Mouse (Mus musculus) midbrain, embryonic 15.5 days (tissue): Measurements from ENCODE around the gene Ercc1. TPM values are rescaled to one million over a fixed set of nuclear protein-coding genes. Genes with fewer than 3 reads are reported as not detected.

Experiments used
- ATAC-seq: fragments of 200-750 bp; cut with Nextera tagmentation; replicated peaks from 2 replicates; pipeline ENCODE4 v1.8.0; 2017; ENCODE audit warnings: moderate TSS enrichment
- H3K27ac ChIP-seq: fragments of 300-500 bp; sonication (generic); 2 replicates; pipeline ENCODE4 v1.5.1; 2015; ENCODE audit warnings: mild to moderate bottlenecking, inconsistent platforms
- H3K27me3 ChIP-seq: fragments of 300-500 bp; sonication (generic); replicated peaks from 2 replicates; pipeline ENCODE4 v1.6.1; 2015; ENCODE audit warnings: inconsistent platforms
- H3K36me3 ChIP-seq: fragments of 300-500 bp; sonication (generic); replicated peaks from 2 replicates; pipeline ENCODE4 v1.6.1; 2015; ENCODE audit warnings: inconsistent platforms
- H3K4me1 ChIP-seq: fragments of 300-500 bp; sonication (generic); 2 replicates; pipeline ENCODE4 v1.6.1; 2015; ENCODE audit warnings: inconsistent platforms
- H3K4me2 ChIP-seq: fragments of 300-500 bp; sonication (generic); 2 replicates; pipeline ENCODE4 v1.6.1; 2015; ENCODE audit warnings: inconsistent platforms, mild to moderate bottlenecking, moderate library complexity
- H3K4me3 ChIP-seq: fragments of 300-500 bp; sonication (generic); 2 replicates; pipeline ENCODE4 v1.5.1; 2015; ENCODE audit warnings: mild to moderate bottlenecking, inconsistent platforms
- H3K9ac ChIP-seq: fragments of 300-500 bp; sonication (generic); 2 replicates; pipeline ENCODE4 v1.6.1; 2015; ENCODE audit warnings: mild to moderate bottlenecking, inconsistent platforms
- H3K9me3 ChIP-seq: fragments of 300-500 bp; sonication (generic); 2 replicates; pipeline ENCODE4 v1.6.1; 2016; ENCODE audit warnings: inconsistent platforms
- WGBS: fragments of 180-500 bp; shearing (Covaris S2); methylation state at CpG from one replicate; pipeline ENCODE4 v1.1.7; 2015; ENCODE audit warnings: mixed read lengths; 5-methylcytosine and 5-hydroxymethylcytosine counted together
- polyA plus RNA-seq: library from polyadenylated mRNA; unstranded; fragments of >200 nt; fragmentation: Nextera tagmentation; extraction: Ambion mirVana; gene quantifications from 2 replicates; pipeline ENCODE4 v1.2.1, GENCODE M21; 2015

Gene Ercc1
- polyA plus RNA-seq, 1 experiment from 2014 or later: 83.3 TPM

- Histone ChIP-seq H3K27ac (peak overlapping the region; percentile 69), H3K9ac (peak overlapping the region; percentile 89), H3K9me3 (no peaks in the 10 kb centered on the region), H3K27me3 (no peaks in the 10 kb centered on the region), H3K4me3 (peak overlapping the region; percentile 97), H3K36me3 (peaks cover 10% of the 10 kb centered on the region), H3K4me2 (peak overlapping the region; percentile 90), H3K4me1 (peaks cover 21% of the 10 kb centered on the region)
- peak; percentile 67 for ATAC-seq
- WGBS: under 1% methylated on average over 35 of the region's 37 CpGs
Measured at GRCm38 (mm10) chr7:19382166-19382541, 37.6 kb downstream of the Ercc1 start.

- Histone ChIP-seq H3K27me3 (no peaks in the 10 kb centered on the region), H3K27ac (no peak overlapping the region), H3K9me3 (no peaks in the 10 kb centered on the region), H3K4me2 (no peak overlapping the region), H3K36me3 (peaks cover 19% of the 10 kb centered on the region), H3K4me1 (peaks cover 29% of the 10 kb centered on the region), H3K9ac (no peak overlapping the region), H3K4me3 (no peak overlapping the region)
- 91% methylated on average over 9 of the region's 9 CpGs for WGBS
- ATAC-seq: no peak
Measured at GRCm38 (mm10) chr7:19383708-19384107, 39.1 kb downstream of the Ercc1 start.

- ATAC-seq: peak; percentile 44; the same call in 1 of the 2 replicates
- peaks cover 62% of the 10 kb centered on the region for H3K36me3 ChIP-seq
- H3K9me3 ChIP-seq: no peaks in the 10 kb centered on the region
- WGBS: 44% methylated on average over 10 of the region's 10 CpGs
- H3K27me3 ChIP-seq: no peaks in the 10 kb centered on the region
- no peak overlapping the region for H3K4me2 ChIP-seq
- H3K27ac ChIP-seq: peak overlapping the region; percentile 64
- H3K4me3 ChIP-seq: no peak overlapping the region
- H3K4me1 ChIP-seq: peaks cover 17% of the 10 kb centered on the region
- H3K9ac ChIP-seq: no peak overlapping the region; the same call in 1 of the 2 replicates
Measured at GRCm38 (mm10) chr7:19388699-19389413, 44.3 kb downstream of the Ercc1 start.

GRCm38 (mm10) chr7:19394484-19394883 lies 49.9 kb downstream of the Ercc1 start:
- no peaks in the 10 kb centered on the region for H3K4me1 ChIP-seq
- ATAC-seq: no peak
- 91% methylated on average over 8 of the region's 8 CpGs for WGBS

GRCm38 (mm10) chr7:19399496-19400280 lies 55.1 kb downstream of the Ercc1 start:
- Histone ChIP-seq H3K9ac (no peak overlapping the region), H3K36me3 (peaks cover 6% of the 10 kb centered on the region; the same call in 1 of the 2 replicates), H3K27me3 (peaks cover 35% of the 10 kb centered on the region), H3K4me2 (peak overlapping the region; percentile 43), H3K4me1 (peaks cover 14% of the 10 kb centered on the region), H3K4me3 (peak overlapping the region; percentile 15; the same call in 1 of the 2 replicates), H3K27ac (no peak overlapping the region), H3K9me3 (no peaks in the 10 kb centered on the region)
- 2% methylated on average over 25 of the region's 27 CpGs for WGBS
- ATAC-seq: no peak; the same call in 1 of the 2 replicates

More at GRCm38 (mm10) chr7:19394484-19394883, 49.9 kb downstream of the Ercc1 start:
- peaks cover 4% of the 10 kb centered on the region; the same call in 1 of the 2 replicates for H3K27me3 ChIP-seq
- peaks cover 51% of the 10 kb centered on the region for H3K36me3 ChIP-seq
- H3K4me3 ChIP-seq: no peak overlapping the region
- H3K9me3 ChIP-seq: no peaks in the 10 kb centered on the region
- H3K9ac ChIP-seq: no peak overlapping the region
- H3K27ac ChIP-seq: no peak overlapping the region
- H3K4me2 ChIP-seq: no peak overlapping the region

- Histone ChIP-seq H3K4me2 (no peak overlapping the region), H3K27ac (no peak overlapping the region), H3K4me3 (no peak overlapping the region), H3K9ac (no peak overlapping the region), H3K9me3 (no peaks in the 10 kb centered on the region), H3K4me1 (peaks cover 14% of the 10 kb centered on the region), H3K36me3 (no peaks in the 10 kb centered on the region), H3K27me3 (peaks cover 41% of the 10 kb centered on the region)
- no peak for ATAC-seq
- 89% methylated on average over 4 of the region's 4 CpGs for WGBS
Measured at GRCm38 (mm10) chr7:19400946-19401345, 56.4 kb downstream of the Ercc1 start.

GRCm38 (mm10) chr7:19402535-19403112 lies 58.0 kb downstream of the Ercc1 start:
- Histone ChIP-seq H3K27ac (no peak overlapping the region), H3K4me2 (no peak overlapping the region), H3K36me3 (no peaks in the 10 kb centered on the region), H3K9ac (no peak overlapping the region), H3K9me3 (no peaks in the 10 kb centered on the region), H3K4me1 (peaks cover 14% of the 10 kb centered on the region), H3K27me3 (peaks cover 45% of the 10 kb centered on the region), H3K4me3 (no peak overlapping the region)
- no peak for ATAC-seq
- 65% methylated on average over 9 of the region's 9 CpGs for WGBS

GRCm38 (mm10) chr7:19403731-19404296 lies 59.2 kb downstream of the Ercc1 start, which contains the start of gene Klc3:
TSS of gene Klc3 (minus strand) at chr7:19404104.
- H3K27ac ChIP-seq: no peak within 1 kb of the TSS
- under 1% methylated on average over 59 of the region's 62 CpGs for WGBS
- no peak for ATAC-seq

GRCm38 (mm10) chr7:19404476-19404875 lies 59.9 kb downstream of the Ercc1 start, which contains the start of gene Ckm:
TSS of gene Ckm (plus strand) at chr7:19404776.
- Histone ChIP-seq H3K9me3 (no peaks in the 10 kb centered on the region), H3K27me3 (peaks cover 40% of the 10 kb centered on the region), H3K36me3 (no peaks in the 10 kb centered on the region), H3K27ac (no peak within 1 kb of the TSS), H3K4me1 (peaks cover 14% of the 10 kb centered on the region), H3K4me3 (peak within 1 kb of the TSS; percentile 50), H3K9ac (peak within 1 kb of the TSS; percentile 48), H3K4me2 (peak within 1 kb of the TSS; percentile 95)
- WGBS: 46% methylated on average over 7 of the region's 7 CpGs
- ATAC-seq: no peak

More at GRCm38 (mm10) chr7:19403731-19404296, 59.2 kb downstream of the Ercc1 start, which contains the start of gene Klc3:
- Histone ChIP-seq H3K4me2 (peak within 1 kb of the TSS; percentile 95), H3K9me3 (no peaks in the 10 kb centered on the region), H3K4me1 (peaks cover 14% of the 10 kb centered on the region), H3K9ac (peak within 1 kb of the TSS; percentile 48), H3K27me3 (peaks cover 45% of the 10 kb centered on the region), H3K36me3 (no peaks in the 10 kb centered on the region), H3K4me3 (peak within 1 kb of the TSS; percentile 50)

GRCm38 (mm10) chr7:19405417-19405816 lies 60.8 kb downstream of the Ercc1 start:
- peaks cover 11% of the 10 kb centered on the region for H3K4me1 ChIP-seq
- WGBS: 4% methylated on average over 19 of the region's 19 CpGs
- no peak overlapping the region for H3K4me3 ChIP-seq
- no peak overlapping the region for H3K27ac ChIP-seq
- ATAC-seq: peak; percentile 78
- peak overlapping the region; percentile 34 for H3K4me2 ChIP-seq
- H3K9me3 ChIP-seq: no peaks in the 10 kb centered on the region
- peaks cover 39% of the 10 kb centered on the region for H3K27me3 ChIP-seq
- no peaks in the 10 kb centered on the region for H3K36me3 ChIP-seq
- H3K9ac ChIP-seq: no peak overlapping the region
